Comparison of ENCODE assay signal across 13 mouse cellular contexts in the genomic region with DNA sequence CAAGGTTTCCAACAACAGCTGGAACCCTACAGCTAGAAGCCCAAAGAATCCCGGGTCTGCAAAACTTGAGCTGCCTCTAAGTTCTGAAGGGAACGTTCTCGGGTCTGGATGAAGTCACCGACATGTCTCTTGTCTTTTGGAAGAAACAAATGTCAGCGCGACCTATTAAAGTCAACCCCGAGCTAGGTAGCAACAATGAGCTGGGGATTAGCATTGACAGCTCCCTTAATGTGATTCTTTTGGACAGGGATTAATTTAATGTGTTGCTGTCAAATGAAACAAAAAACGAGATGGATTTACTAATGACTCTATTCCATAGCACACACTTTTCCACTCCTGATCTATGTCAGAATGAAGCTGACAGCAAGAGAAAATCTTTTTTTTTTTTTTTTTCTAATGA. TPM values are rescaled to one million over a fixed set of nuclear protein-coding genes. Genes with fewer than 3 reads are reported as not detected.
A peak's percentile ranks its signal among the peaks of the same experiment; 100 is the strongest.
DNase-seq lines count a peak whose midpoint lies in the region; ATAC-seq and TF ChIP-seq lines count a peak whose summit lies in the region.
"Had no signal": no experiment of that assay in that cellular context is flagged by ENCODE, and none has a peak within 500 bp of the region (broad histone marks: within the 10 kb centered on the region; RNA-seq: fewer than 3 reads in every experiment).

No protein-coding gene starts in this region.

- no peak overlapping the region for H3K9ac ChIP-seq in forebrain, embryonic 15.5 days (replicated peaks)
- H3K9ac ChIP-seq in midbrain, postnatal 0 days (replicated peaks; ENCODE audit: low read length, poor library complexity, severe bottlenecking): no peak overlapping the region
- no peak overlapping the region for H3K9ac ChIP-seq in limb, embryonic 12.5 days (replicated peaks)
- H3K9ac ChIP-seq in stomach, embryonic 16.5 days (ENCODE audit: low read length): no peak overlapping the region

- H3K4me3 ChIP-seq in forebrain, embryonic 10.5 days: peak overlapping the region; percentile 63; the same call in 1 of the 2 replicates
- H3K4me3 ChIP-seq in forebrain, embryonic 15.5 days: no peak overlapping the region
- H3K4me3 ChIP-seq in midbrain, embryonic 10.5 days: peak overlapping the region; percentile 56; the same call in 1 of the 2 replicates
- H3K4me3 ChIP-seq in midbrain, postnatal 0 days (ENCODE audit: low read depth, low read length): no peak overlapping the region
- H3K4me3 ChIP-seq in limb, embryonic 12.5 days (replicated peaks): no peak overlapping the region
- no peak overlapping the region for H3K4me3 ChIP-seq in stomach, embryonic 16.5 days (replicated peaks; ENCODE audit: low read length)

- H3K36me3 ChIP-seq in forebrain, embryonic 10.5 days (replicated peaks): no peaks in the 10 kb centered on the region
- no peaks in the 10 kb centered on the region for H3K36me3 ChIP-seq in forebrain, embryonic 15.5 days
- no peaks in the 10 kb centered on the region for H3K36me3 ChIP-seq in midbrain, embryonic 10.5 days
- no peaks in the 10 kb centered on the region for H3K36me3 ChIP-seq in midbrain, postnatal 0 days (ENCODE audit: insufficient read depth, low read length)
- H3K36me3 ChIP-seq in limb, embryonic 12.5 days: no peaks in the 10 kb centered on the region
- H3K36me3 ChIP-seq in stomach, embryonic 16.5 days (ENCODE audit: control insufficient read depth, insufficient read depth, low read length): no peaks in the 10 kb centered on the region
- H3K36me3 ChIP-seq: limb, embryonic 13.5 days had no signal

- DNase-seq in forebrain, embryonic 10.5 days (ENCODE audit: extremely low spot score, low spot score): no peak
- DNase-seq in midbrain, embryonic 10.5 days (ENCODE audit: low spot score): peak; percentile 35
- no peak for DNase-seq in midbrain, postnatal 0 days (ENCODE audit: low spot score)
- no peak for DNase-seq in gastrocnemius, postnatal 25 days
- DNase-seq in thymus, postnatal 25 days: no peak
- DNase-seq: adrenal gland, adult 2 months; cerebellum, adult 11-12 months; lung, postnatal 14 days; thymus, postnatal 4 days had no signal

- peaks cover 41% of the 10 kb centered on the region for H3K4me1 ChIP-seq in forebrain, embryonic 10.5 days
- H3K4me1 ChIP-seq in forebrain, embryonic 15.5 days: peaks cover 22% of the 10 kb centered on the region
- H3K4me1 ChIP-seq in midbrain, embryonic 10.5 days: peaks cover 31% of the 10 kb centered on the region
- H3K4me1 ChIP-seq in midbrain, postnatal 0 days (ENCODE audit: insufficient read depth, low read length): no peaks in the 10 kb centered on the region
- H3K4me1 ChIP-seq in limb, embryonic 12.5 days (replicated peaks): peaks cover 17% of the 10 kb centered on the region
- H3K4me1 ChIP-seq in stomach, embryonic 16.5 days (ENCODE audit: control insufficient read depth, insufficient read depth, low read length): no peaks in the 10 kb centered on the region; the same call in 1 of the 2 replicates

- 6% methylated on average over 8 of the region's 8 CpGs for WGBS in forebrain, embryonic 10.5 days
- WGBS in forebrain, embryonic 15.5 days: 3% methylated on average over 8 of the region's 8 CpGs
- 6% methylated on average over 8 of the region's 8 CpGs for WGBS in midbrain, embryonic 10.5 days
- 4% methylated on average over 8 of the region's 8 CpGs for WGBS in midbrain, postnatal 0 days
- 15% methylated on average over 8 of the region's 8 CpGs for WGBS in limb, embryonic 12.5 days
- 14% methylated on average over 8 of the region's 8 CpGs for WGBS in stomach, embryonic 16.5 days

- H3K27me3 ChIP-seq in forebrain, embryonic 10.5 days (ENCODE audit: poor library complexity, severe bottlenecking): peaks cover 43% of the 10 kb centered on the region
- no peaks in the 10 kb centered on the region for H3K27me3 ChIP-seq in forebrain, embryonic 15.5 days
- peaks cover 88% of the 10 kb centered on the region for H3K27me3 ChIP-seq in midbrain, embryonic 10.5 days (ENCODE audit: low read depth, poor library complexity, severe bottlenecking)
- peaks cover 6% of the 10 kb centered on the region for H3K27me3 ChIP-seq in midbrain, postnatal 0 days (ENCODE audit: insufficient read depth, low read length)
- H3K27me3 ChIP-seq in limb, embryonic 12.5 days: no peaks in the 10 kb centered on the region
- no peaks in the 10 kb centered on the region for H3K27me3 ChIP-seq in stomach, embryonic 16.5 days (ENCODE audit: control insufficient read depth, insufficient read depth, low read length)

- 0 out of 2 replicates have a peak overlapping the region, but pooled peaks have one; percentile 91 for H3K27ac ChIP-seq in forebrain, embryonic 10.5 days
- H3K27ac ChIP-seq in forebrain, embryonic 15.5 days (replicated peaks): no peak overlapping the region
- no peak overlapping the region for H3K27ac ChIP-seq in midbrain, embryonic 10.5 days (replicated peaks)
- H3K27ac ChIP-seq in midbrain, postnatal 0 days (ENCODE audit: low read depth, low read length): no peak overlapping the region
- H3K27ac ChIP-seq in limb, embryonic 12.5 days: no peak overlapping the region
- H3K27ac ChIP-seq in stomach, embryonic 16.5 days (ENCODE audit: low read length): no peak overlapping the region
- H3K27ac ChIP-seq: limb, embryonic 13.5 days had no signal

- no peak for ATAC-seq in forebrain, embryonic 15.5 days (replicated peaks)
- ATAC-seq in midbrain, postnatal 0 days (ENCODE audit: low FRiP score): no peak
- no peak for ATAC-seq in limb, embryonic 12.5 days (ENCODE audit: insufficient number of reproducible peaks, insufficient read depth, low FRiP score, low TSS enrichment, low read depth)
- ATAC-seq in stomach, embryonic 16.5 days (ENCODE audit: insufficient read depth, low FRiP score): no peak

- H3K9me3 ChIP-seq in forebrain, embryonic 10.5 days: no peaks in the 10 kb centered on the region
- no peaks in the 10 kb centered on the region for H3K9me3 ChIP-seq in forebrain, embryonic 15.5 days
- H3K9me3 ChIP-seq in midbrain, embryonic 10.5 days (replicated peaks): no peaks in the 10 kb centered on the region
- no peaks in the 10 kb centered on the region for H3K9me3 ChIP-seq in midbrain, postnatal 0 days (ENCODE audit: low read length)
- no peaks in the 10 kb centered on the region for H3K9me3 ChIP-seq in limb, embryonic 12.5 days
- H3K9me3 ChIP-seq in stomach, embryonic 16.5 days (replicated peaks; ENCODE audit: control insufficient read depth, low read length): no peaks in the 10 kb centered on the region
- H3K9me3 ChIP-seq: limb, embryonic 13.5 days had no signal

- no peak for TF ChIP-seq CTCF in midbrain, postnatal 0 days (IDR thresholded peaks at IDR 0.05)

- no peak overlapping the region for H3K4me2 ChIP-seq in forebrain, embryonic 15.5 days (replicated peaks)
- no peak overlapping the region for H3K4me2 ChIP-seq in midbrain, postnatal 0 days (ENCODE audit: low read depth, low read length, poor library complexity, severe bottlenecking)
- peak overlapping the region; percentile 83 for H3K4me2 ChIP-seq in limb, embryonic 12.5 days
- H3K4me2 ChIP-seq in stomach, embryonic 16.5 days (ENCODE audit: low read depth, low read length): peak overlapping the region; percentile 91

RNA-seq across cellular contexts. Expression of a gene that starts 27.5 kb away (rescaled TPM):
- polyA plus RNA-seq in forebrain, embryonic 10.5 days (2016; fragmentation: Nextera tagmentation; extraction: Ambion mirVana): 43.3 and 47.0 TPM in 2 replicates
- 31.4 and 32.5 TPM in 2 replicates for polyA plus RNA-seq in forebrain, embryonic 15.5 days (2015; fragmentation: Nextera tagmentation; extraction: Ambion mirVana)
- polyA plus RNA-seq in midbrain, embryonic 10.5 days (2016; fragmentation: Nextera tagmentation; extraction: Ambion mirVana): 36.1 and 39.1 TPM in 2 replicates
- 38.7 and 40.7 TPM in 2 replicates for total RNA-seq in midbrain, postnatal 0 days (2014; rRNA removed)
- 13.1 and 15.5 TPM in 2 replicates for polyA plus RNA-seq in midbrain, postnatal 0 days (2015; fragmentation: Nextera tagmentation; extraction: Ambion mirVana)
- polyA plus RNA-seq in limb, embryonic 12.5 days (2016; fragmentation: Nextera tagmentation; extraction: Ambion mirVana): 51.9 and 54.2 TPM in 2 replicates
- 11.5 and 12.5 TPM in 2 replicates for polyA plus RNA-seq in stomach, embryonic 16.5 days (2015; fragmentation: Nextera tagmentation; extraction: Ambion mirVana)
- 10 to 100 TPM; 29.6 to 33.9 TPM for total RNA-seq in gastrocnemius, postnatal 25 days (2021)

Comparison
In these comparisons a context has a peak if more than half of its experiments do, and no peak if none do; other contexts are left out.
1. H3K4me3 ChIP-seq: peak in forebrain, embryonic 10.5 days (single experiment) and midbrain, embryonic 10.5 days (single experiment); none in forebrain, embryonic 15.5 days (single experiment), midbrain, postnatal 0 days (single experiment), limb, embryonic 12.5 days (single experiment) and stomach, embryonic 16.5 days (single experiment).
2. H3K4me2 ChIP-seq: peak in limb, embryonic 12.5 days (single experiment) and stomach, embryonic 16.5 days (single experiment); none in forebrain, embryonic 15.5 days (single experiment) and midbrain, postnatal 0 days (single experiment).